Mouse (Mus musculus): ENCODE measurements at regions not wholly inside any gene's neighbourhood (a gene's known extent, or its start where the extent isn't known, plus 50 kb on each side); places are given as distances from the start of the nearest gene placed in this dataset.

GRCm38 (mm10) chr12:92292460-92293340, 443.7 kb upstream of the Sel1l start:
- DNase-seq (ENCODE audit: low spot score) = no peak

DNA sequence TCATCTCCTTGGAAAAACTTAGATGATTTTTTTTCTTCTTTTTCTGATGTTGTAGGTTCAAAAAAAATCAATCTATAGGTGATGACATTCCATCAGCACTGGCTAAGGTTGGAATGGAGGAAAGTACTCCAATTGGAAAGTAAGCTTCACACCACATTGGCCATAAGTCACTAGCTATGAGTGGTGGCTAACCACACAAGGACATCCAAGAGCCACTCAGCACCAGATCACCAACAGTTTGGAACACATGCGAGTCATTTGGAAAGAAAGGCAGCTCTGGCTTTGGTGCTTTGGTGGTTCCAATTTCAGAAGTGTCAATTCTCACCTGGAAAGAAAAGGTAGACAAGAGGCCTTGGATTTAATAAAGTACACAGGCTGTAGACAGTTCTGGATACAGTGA, 442.5 kb upstream of the Sel1l start:
- DNase-seq (ENCODE audit: low spot score) = no peak

- DNase-seq (ENCODE audit: low spot score) = no peak
Measured at GRCm38 (mm10) chr12:92285511-92285910, 436.6 kb upstream of the Sel1l start.

- DNase-seq (ENCODE audit: low spot score) = no peak
Measured at GRCm38 (mm10) chr12:92280470-92280869, 431.5 kb upstream of the Sel1l start.

GRCm38 (mm10) chr12:92251962-92252361, 403.0 kb upstream of the Sel1l start:
- no peak for DNase-seq (ENCODE audit: low spot score)

- DNase-seq (ENCODE audit: low spot score) = no peak
Measured at GRCm38 (mm10) chr12:92246790-92247451, 398.0 kb upstream of the Sel1l start.

DNA sequence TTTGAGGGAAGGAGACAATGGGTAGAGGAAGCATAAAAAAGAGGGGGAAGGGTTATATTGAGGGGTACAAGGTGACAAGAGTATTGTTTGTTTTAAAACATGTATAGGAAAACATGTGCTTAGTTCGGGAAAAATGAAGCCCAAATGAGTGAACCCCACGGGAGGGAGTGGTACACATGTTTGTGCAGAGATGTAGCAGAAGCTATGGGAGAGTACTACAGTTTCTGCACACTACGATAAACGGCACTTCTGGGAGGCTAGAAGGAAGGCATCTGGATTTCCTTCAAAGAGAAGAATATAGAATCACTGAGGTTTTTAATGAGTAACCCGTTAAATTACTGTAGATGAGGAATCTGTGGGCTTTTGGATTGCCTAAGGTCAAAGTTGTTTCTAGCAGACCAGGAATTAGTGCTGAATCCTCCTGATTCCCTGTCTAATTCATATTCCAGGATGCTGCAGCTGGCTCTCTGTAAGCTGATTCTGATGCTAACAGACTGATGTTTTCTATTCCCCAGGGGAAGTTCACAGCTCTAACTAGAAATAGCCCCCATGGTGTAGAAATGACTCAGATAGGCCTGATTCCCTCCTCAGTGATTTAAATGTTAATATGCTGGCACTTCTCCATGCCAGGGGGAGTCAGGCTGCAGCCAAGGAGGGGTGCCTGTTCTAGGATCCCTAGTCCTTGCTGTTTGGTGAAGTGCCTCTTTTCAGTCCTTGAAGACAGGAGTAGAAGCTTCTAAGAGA, 391.2 kb upstream of the Sel1l start:
- DNase-seq (ENCODE audit: low spot score) = no peak

DNA sequence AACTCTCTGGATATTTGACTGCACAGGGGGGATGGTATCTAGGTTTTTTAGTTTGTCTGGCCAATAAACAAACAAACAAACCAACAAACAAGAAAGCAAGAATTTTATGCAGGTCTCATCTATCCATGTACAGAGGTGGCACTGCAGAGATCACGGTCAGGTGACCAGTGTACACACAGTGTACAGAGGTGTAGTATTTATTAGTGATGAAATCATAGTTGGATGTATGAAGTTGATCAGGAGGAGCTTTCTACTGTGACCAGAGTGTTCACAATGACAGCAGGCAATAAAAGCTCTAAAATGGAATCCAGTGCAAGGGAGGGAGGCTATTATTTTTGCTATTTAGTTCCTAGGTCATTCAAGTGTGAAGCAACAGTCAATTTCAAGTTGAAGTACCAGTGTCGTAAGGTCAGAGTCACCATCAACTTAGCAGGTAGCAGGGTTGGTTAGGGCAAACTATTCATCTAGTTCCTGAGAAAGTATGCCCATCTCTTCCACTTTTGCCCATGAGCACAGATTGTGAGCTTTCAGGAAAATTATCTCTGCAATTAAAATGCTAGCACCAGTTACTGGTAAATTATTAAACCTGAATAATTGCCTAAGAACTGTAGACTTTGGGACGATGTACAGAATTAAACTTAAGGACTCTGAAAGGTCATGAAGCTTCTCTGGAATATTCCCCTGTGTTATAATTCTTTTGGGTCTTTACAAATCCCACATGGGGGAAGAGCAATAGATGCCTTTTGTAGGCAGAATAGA, 384.9 kb upstream of the Sel1l start:
- no peak for DNase-seq (ENCODE audit: low spot score)

DNA sequence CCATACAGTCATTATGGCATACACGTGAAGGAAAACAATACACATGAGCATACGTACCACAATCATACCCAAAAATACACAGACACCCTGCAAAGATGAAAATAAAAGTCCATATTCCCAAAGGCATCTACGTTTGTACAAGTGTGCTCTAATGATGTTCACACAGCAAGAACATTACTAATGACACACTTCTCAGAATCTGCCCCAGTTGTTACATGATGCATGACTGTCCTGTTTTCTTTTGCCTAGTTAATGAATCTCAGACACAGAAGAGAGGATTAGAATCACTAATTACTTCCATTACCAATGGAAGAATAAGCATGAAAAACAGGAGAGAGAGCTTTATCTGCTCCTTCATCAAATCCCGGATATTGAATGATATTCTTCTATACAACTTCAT, 379.6 kb upstream of the Sel1l start:
- DNase-seq (ENCODE audit: low spot score) = no peak

- DNase-seq (ENCODE audit: low spot score) = no peak
Measured at GRCm38 (mm10) chr12:92203351-92203750, 354.4 kb upstream of the Sel1l start.

DNA sequence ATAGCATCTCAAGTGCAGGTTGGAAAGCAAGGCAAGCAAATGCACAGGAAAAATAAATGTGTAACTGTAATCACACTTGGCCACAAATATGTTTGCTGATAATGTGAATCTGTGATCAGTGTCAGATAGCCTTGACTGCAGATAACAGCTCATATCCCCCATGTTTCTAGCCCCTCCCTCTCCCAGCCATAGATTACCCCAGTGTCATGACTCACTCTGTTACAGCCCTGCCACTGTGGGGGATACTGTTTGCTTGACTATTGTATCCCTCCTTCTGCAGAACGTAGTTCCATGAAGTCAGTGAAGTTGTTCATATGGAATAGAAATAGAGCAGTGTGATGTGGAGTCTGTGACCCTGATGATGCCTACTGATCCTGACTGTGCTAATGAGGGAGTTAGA, 351.6 kb upstream of the Sel1l start:
- no peak for DNase-seq (ENCODE audit: low spot score)

GRCm38 (mm10) chr12:92198738-92199477, 350.0 kb upstream of the Sel1l start:
- DNase-seq (ENCODE audit: low spot score) = no peak

- no peak for DNase-seq (ENCODE audit: low spot score)
Measured at GRCm38 (mm10) chr12:92193934-92194685, 345.2 kb upstream of the Sel1l start.

GRCm38 (mm10) chr12:92193199-92193933, 344.4 kb upstream of the Sel1l start:
- DNase-seq (ENCODE audit: low spot score) = no peak

- DNase-seq (ENCODE audit: low spot score) = no peak
Measured at GRCm38 (mm10) chr12:92189022-92189421, 340.1 kb upstream of the Sel1l start.

DNA sequence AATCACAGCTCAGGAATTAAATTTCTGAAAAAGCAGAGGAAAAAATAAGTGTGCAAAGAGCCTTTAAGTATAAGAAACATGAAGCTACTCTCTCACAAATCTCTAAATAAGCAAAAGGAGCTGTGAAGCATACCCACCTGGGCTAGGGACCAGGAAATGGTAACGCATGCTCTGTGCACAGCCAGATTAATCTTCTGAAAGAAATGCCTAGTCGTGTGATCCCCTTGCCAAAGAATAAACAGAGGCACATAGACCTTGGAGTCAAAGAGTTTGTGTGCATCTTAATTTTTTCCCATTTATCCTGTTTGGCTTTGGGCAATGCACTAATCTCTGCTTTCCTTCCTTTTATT, 338.2 kb upstream of the Sel1l start:
- no peak for DNase-seq (ENCODE audit: low spot score)

- DNase-seq (ENCODE audit: low spot score) = no peak
Measured at GRCm38 (mm10) chr12:92186448-92187132, 337.6 kb upstream of the Sel1l start.

- no peak for DNase-seq (ENCODE audit: low spot score)
Measured at GRCm38 (mm10) chr12:92179292-92179691, 330.3 kb upstream of the Sel1l start.

- no peak for DNase-seq (ENCODE audit: low spot score)
Measured at GRCm38 (mm10) chr12:92156726-92157125, 307.8 kb upstream of the Sel1l start.

DNA sequence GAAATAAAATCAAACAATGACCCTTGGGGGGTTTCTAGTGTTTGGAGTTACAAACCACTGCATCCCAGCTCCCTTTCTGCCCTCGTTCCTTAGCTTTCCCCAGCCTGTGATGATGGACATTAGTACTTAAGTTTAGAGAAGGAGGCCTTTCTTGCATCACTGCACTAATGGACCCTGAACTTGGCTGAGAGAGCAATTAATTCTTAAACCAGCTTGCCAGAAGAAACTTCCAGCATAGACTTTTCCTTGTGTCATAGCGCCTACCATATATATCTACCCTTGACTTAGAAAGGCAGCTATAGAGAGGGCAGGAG, 303.9 kb upstream of the Sel1l start:
- no peak for DNase-seq (ENCODE audit: low spot score)

All from urinary bladder, postnatal 25 days (tissue).